Mouse (Mus musculus) CH12.LX (cell line): ENCODE results near the gene Xiap. TPM values are rescaled to one million over a fixed set of nuclear protein-coding genes. Genes with fewer than 3 reads are reported as not detected.

Source experiments
- DNase-seq: peaks from one replicate; pipeline ENCODE4 v3.0.0-alpha.2; 2013; ENCODE audit errors: extremely low read depth
- H3K27ac ChIP-seq: 2 replicates; pipeline ENCODE4 v1.5.1; 2012; ENCODE audit warnings: low read depth, mild to moderate bottlenecking, control low read depth, moderate library complexity; ENCODE audit not compliant: insufficient read depth
- H3K27me3 ChIP-seq: replicated peaks from 2 replicates; pipeline ENCODE3; 2012; ENCODE audit warnings: inconsistent platforms
- H3K36me3 ChIP-seq, 2 experiments: replicated peaks in 1 of 2; 2 replicates each; pipeline versions ENCODE3 to v1.6.1; 2012; ENCODE audit warnings: inconsistent platforms in 1 of 2, low read length in 1 of 2, mild to moderate bottlenecking in 1 of 2, mixed read lengths in 1 of 2, moderate library complexity in 1 of 2; ENCODE audit not compliant: control insufficient read depth in 1 of 2, insufficient read depth in 1 of 2
- H3K4me1 ChIP-seq, 2 experiments: 2 replicates each; pipeline ENCODE4 v1.6.1; 2012; ENCODE audit warnings: inconsistent platforms in 1 of 2, moderate library complexity in 1 of 2; ENCODE audit not compliant: insufficient read depth in 2 of 2, control insufficient read depth in 1 of 2
- H3K4me2 ChIP-seq: 2 replicates; pipeline ENCODE4 v1.6.1; 2012; ENCODE audit warnings: low read depth, mild to moderate bottlenecking, control low read depth; ENCODE audit not compliant: poor library complexity, insufficient read depth, severe bottlenecking
- H3K4me3 ChIP-seq, 3 experiments: fragments of 150-350 bp in 1 of 3; sonication (generic) in 1 of 3; replicated peaks in 1 of 3; 2 replicates each; pipeline versions ENCODE3 to v1.5.1; 2011 to 2012; ENCODE audit warnings: low read depth in 2 of 3, low read length in 2 of 3, mild to moderate bottlenecking in 2 of 3, moderate library complexity in 2 of 3, control low read depth in 1 of 3, improper control_type of control experiment in 1 of 3, inconsistent platforms in 1 of 3, mixed read lengths in 1 of 3; ENCODE audit not compliant: poor library complexity in 1 of 3
- H3K79me2 ChIP-seq: replicated peaks from 2 replicates; pipeline ENCODE4 v1.6.1; 2012; ENCODE audit warnings: mild to moderate bottlenecking, moderate library complexity; ENCODE audit not compliant: control insufficient read depth, poor library complexity, insufficient read depth, severe bottlenecking; ENCODE audit errors: extremely low read depth
- H3K9ac ChIP-seq: 2 replicates; pipeline ENCODE4 v1.6.1; 2012; ENCODE audit warnings: low read depth, mild to moderate bottlenecking, control low read depth, moderate library complexity; ENCODE audit not compliant: insufficient read depth
- H3K9me3 ChIP-seq: replicated peaks from 2 replicates; pipeline ENCODE3; 2012; ENCODE audit warnings: low read length, inconsistent platforms, mixed read lengths
- BHLHE40 ChIP-seq: IDR thresholded peaks from 2 replicates; pipeline ENCODE4 v1.6.1; 2011; ENCODE audit warnings: mild to moderate bottlenecking, low read depth, low read length, improper control_type of control experiment
- CHD2 ChIP-seq: IDR thresholded peaks from 2 replicates; pipeline ENCODE4 v1.6.1; 2011; ENCODE audit warnings: low read length, improper control_type of control experiment
- CTCF ChIP-seq, 2 experiments: IDR thresholded peaks in 1 of 2; conservative IDR thresholded peaks in 1 of 2; 2 replicates each; pipeline ENCODE4 v1.5.1; 2011 to 2012; ENCODE audit warnings: low read depth in 2 of 2, low read length in 2 of 2, improper control_type of control experiment in 1 of 2, inconsistent platforms in 1 of 2, mild to moderate bottlenecking in 1 of 2, moderate library complexity in 1 of 2
- E2F4 ChIP-seq: IDR thresholded peaks from 2 replicates; pipeline ENCODE4 v1.6.1; 2011; ENCODE audit warnings: low read depth, low read length, improper control_type of control experiment; ENCODE audit not compliant: insufficient replicate concordance
- ELF1 ChIP-seq: IDR thresholded peaks from 2 replicates; pipeline ENCODE4 v1.6.1; 2014; ENCODE audit warnings: low read depth, mild to moderate bottlenecking, inconsistent platforms, low read length, improper control_type of control experiment
- EP300 ChIP-seq: IDR thresholded peaks from 2 replicates; pipeline ENCODE4 v1.6.1; 2011; ENCODE audit warnings: low read length, improper control_type of control experiment
- GABPA ChIP-seq: IDR thresholded peaks from 2 replicates; pipeline ENCODE4 v1.6.1; 2012; ENCODE audit warnings: low read depth, low read length, improper control_type of control experiment, inconsistent platforms; ENCODE audit not compliant: insufficient replicate concordance
- JUN ChIP-seq: IDR thresholded peaks from 2 replicates; pipeline ENCODE4 v1.6.1; 2011; ENCODE audit warnings: low read depth, mild to moderate bottlenecking, low read length, improper control_type of control experiment, moderate library complexity; ENCODE audit not compliant: insufficient read depth
- JUND ChIP-seq: conservative IDR thresholded peaks from 2 replicates; pipeline ENCODE4 v1.6.1; 2011; ENCODE audit warnings: low read depth, low read length, improper control_type of control experiment
- KAT2A ChIP-seq: IDR thresholded peaks from 2 replicates; pipeline ENCODE4 v1.6.1; 2012; ENCODE audit warnings: low read length, improper control_type of control experiment, inconsistent platforms; ENCODE audit not compliant: insufficient replicate concordance
- MAZ ChIP-seq: IDR thresholded peaks from 2 replicates; pipeline ENCODE4 v1.6.1; 2012; ENCODE audit warnings: low read depth, mild to moderate bottlenecking, inconsistent platforms, low read length, improper control_type of control experiment, moderate library complexity
- MEF2A ChIP-seq: IDR thresholded peaks from 2 replicates; pipeline ENCODE4 v1.6.1; 2014; ENCODE audit warnings: low read depth, mild to moderate bottlenecking, inconsistent platforms, low read length, improper control_type of control experiment, borderline replicate concordance
- MXI1 ChIP-seq: IDR thresholded peaks from 2 replicates; pipeline ENCODE4 v1.6.1; 2011; ENCODE audit warnings: mild to moderate bottlenecking, low read depth, low read length, improper control_type of control experiment
- MYC ChIP-seq: IDR thresholded peaks from 2 replicates; pipeline ENCODE4 v1.6.1; 2011; ENCODE audit warnings: low read depth, mild to moderate bottlenecking, improper control_type of control experiment, low read length
- NELFE ChIP-seq: IDR thresholded peaks from 2 replicates; pipeline ENCODE4 v1.6.1; 2011; ENCODE audit warnings: low read depth, low read length, improper control_type of control experiment
- PAX5 ChIP-seq: IDR thresholded peaks from 2 replicates; pipeline ENCODE4 v1.6.1; 2012; ENCODE audit warnings: low read length, inconsistent platforms, mixed read lengths
- SMC3 ChIP-seq: IDR thresholded peaks from 2 replicates; pipeline ENCODE4 v1.6.1; 2011; ENCODE audit warnings: low read depth, low read length, improper control_type of control experiment
- TBP ChIP-seq: conservative IDR thresholded peaks from 2 replicates; pipeline ENCODE4 v1.6.1; 2011; ENCODE audit warnings: low read depth, low read length, improper control_type of control experiment
- ZC3H11A ChIP-seq: IDR thresholded peaks from 2 replicates; pipeline ENCODE4 v1.6.1; 2012; ENCODE audit warnings: low read depth, mild to moderate bottlenecking, inconsistent platforms, low read length, improper control_type of control experiment
- ZNF384 ChIP-seq: IDR thresholded peaks from 2 replicates; pipeline ENCODE4 v1.6.1; 2012; ENCODE audit warnings: low read depth, low read length, improper control_type of control experiment, inconsistent platforms
- dilution Hi-C: fragments of 300-500 bp; cut with MboI; formaldehyde crosslinking; loops from 2 replicates; pipeline ENCODE4 v1.14.3; 2020; ENCODE audit warnings: low sequenced_read_pairs; ENCODE audit not compliant: extremely low pct_unique_long_range_greater_than_20kb, extremely low pct_ligation_motif_present
- in situ Hi-C: fragments of 300-500 bp; cut with MboI; formaldehyde crosslinking; loops from 3 replicates; pipeline ENCODE4 v1.14.3; 2019; ENCODE audit warnings: low sequenced_read_pairs, low pct_ligation_motif_present, low pct_unique_long_range_greater_than_20kb, mixed read lengths
- polyA plus RNA-seq: library from polyadenylated mRNA; unstranded; fragments of >175 nt; gene quantifications from 2 replicates; pipeline ENCODE4 v1.2.1, GENCODE M21; 2012; ENCODE audit warnings: low read depth; ENCODE audit not compliant: insufficient read length
- total RNA-seq, 2 experiments: library from RNA; depleted of rRNA; stranded (reverse); fragments of 300-350 nt in 1 of 2; fragments of >200 nt in 1 of 2; gene quantifications; 2 replicates each; pipeline ENCODE4 v1.2.3; 2012 to 2014

Xiap gene
- total and polyA plus RNA-seq, 3 experiments = 11.7 to 26.7 (median 17.9) TPM

DNA sequence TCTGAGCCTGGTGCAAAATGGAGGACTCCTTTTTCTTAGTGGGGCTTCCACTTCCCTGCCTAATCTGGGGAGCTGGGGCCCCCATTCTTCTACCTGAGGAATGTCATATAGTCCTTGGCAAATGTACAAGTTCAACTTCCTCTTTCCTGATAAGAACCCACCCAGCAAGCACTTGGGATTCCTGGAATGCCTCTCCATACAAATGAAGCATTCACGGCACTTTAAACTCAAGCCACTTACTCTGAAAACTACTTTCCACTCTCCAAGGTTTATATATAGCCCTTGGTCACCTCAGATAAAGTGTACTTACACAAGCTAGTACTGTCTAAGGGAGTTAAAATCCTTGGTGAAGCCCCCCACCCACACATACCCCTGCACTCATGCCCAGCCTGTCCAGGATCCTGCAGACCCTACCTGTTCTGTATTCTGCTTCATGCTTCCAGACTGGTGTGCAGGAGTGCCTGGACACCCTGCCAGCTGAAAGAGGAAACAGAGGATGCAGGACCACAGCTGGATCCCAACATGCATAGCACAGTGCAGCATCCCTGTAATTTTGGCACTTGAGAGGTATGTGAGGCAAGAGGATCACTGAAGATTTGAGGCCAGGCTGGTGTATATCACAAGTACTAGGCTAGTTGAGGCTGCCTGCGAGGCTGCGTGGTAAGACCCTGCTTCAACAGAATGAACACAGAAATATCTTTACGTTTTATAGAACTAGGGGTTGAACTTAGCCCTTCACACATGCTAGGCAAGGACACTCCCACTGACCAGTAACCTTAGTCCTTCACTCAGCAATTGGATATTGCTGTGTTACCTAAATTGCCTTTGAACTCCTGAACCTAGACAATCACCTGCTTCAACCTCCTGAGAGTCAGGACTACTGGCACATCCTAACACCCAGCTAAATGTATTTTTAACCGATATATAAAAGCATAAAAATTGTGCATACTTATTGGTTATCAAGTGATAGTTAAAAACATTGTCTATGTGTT is 8.5 kb upstream of the Xiap start:
- in situ Hi-C loops (no loop called here), dilution Hi-C loops (no loop called here)
- no peak for DNase-seq
- no peaks in the 10 kb centered on the region for H3K36me3 ChIP-seq
- H3K79me2 ChIP-seq = no peaks in the 10 kb centered on the region
- H3K9ac ChIP-seq = no peak overlapping the region
- no peak overlapping the region for H3K4me2 ChIP-seq
- TF ChIP-seq CHD2 = no peak
- no peak for TF ChIP-seq PAX5
- no peaks in the 10 kb centered on the region for H3K27me3 ChIP-seq
- H3K4me3 ChIP-seq = no peak overlapping the region
- no peak overlapping the region for H3K27ac ChIP-seq
- H3K4me1 ChIP-seq = no peaks in the 10 kb centered on the region
- no peaks in the 10 kb centered on the region for H3K9me3 ChIP-seq

DNA sequence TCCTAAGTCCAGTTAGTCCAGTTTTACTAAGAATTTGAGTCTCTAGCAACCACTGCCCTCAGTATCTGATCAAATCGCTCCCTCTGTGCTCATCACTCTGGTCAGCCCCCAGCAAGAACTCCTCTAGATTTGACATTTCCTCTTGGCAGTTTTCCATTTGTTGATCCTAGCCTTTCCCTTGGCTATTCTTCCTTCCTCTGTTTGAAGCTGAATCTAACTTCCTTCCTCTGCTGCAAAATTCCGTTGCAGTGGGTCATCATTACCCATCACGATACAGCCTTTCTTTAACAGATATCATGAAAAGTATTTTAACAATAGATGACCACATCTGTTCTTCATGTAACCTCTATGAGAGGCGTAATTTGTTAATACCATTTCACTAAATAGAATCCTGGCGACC is 2.5 kb upstream of the Xiap start:
- Histone ChIP-seq H3K9me3 (no peaks in the 10 kb centered on the region), H3K27me3 (no peaks in the 10 kb centered on the region), H3K4me3 (no peak overlapping the region), H3K9ac (no peak overlapping the region), H3K4me1 (no peaks in the 10 kb centered on the region), H3K79me2 (no peaks in the 10 kb centered on the region), H3K36me3 (no peaks in the 10 kb centered on the region), H3K27ac (no peak overlapping the region), H3K4me2 (no peak overlapping the region)
- no peak for DNase-seq
- TF ChIP-seq JUN (no peak), ZNF384 (no peak), E2F4 (no peak), NELFE (no peak), MEF2A (no peak), TBP (no peak), ZC3H11A (no peak), GABPA (no peak), MXI1 (no peak), BHLHE40 (no peak), MAZ (no peak), JUND (no peak), CTCF (conservative IDR thresholded peaks at IDR 0.05 in 1 of 2, IDR thresholded peaks at IDR 0.05 in 1 of 2; ENCODE audit: low read depth in 2 of 2, low read length in 2 of 2) (no peak), EP300 (no peak), KAT2A (no peak), MYC (no peak), PAX5 (no peak), ELF1 (no peak), SMC3 (no peak)
- dilution Hi-C loops = no loop called here
- in situ Hi-C loops = no loop called here
